Mouse (Mus musculus): ENCODE data around the gene Rnd2. TPM values are rescaled to one million over a fixed set of nuclear protein-coding genes. Genes with fewer than 3 reads are reported as not detected.

Rnd2 gene
- polyA plus RNA-seq, 1 experiment: 19.2 TPM

DNA sequence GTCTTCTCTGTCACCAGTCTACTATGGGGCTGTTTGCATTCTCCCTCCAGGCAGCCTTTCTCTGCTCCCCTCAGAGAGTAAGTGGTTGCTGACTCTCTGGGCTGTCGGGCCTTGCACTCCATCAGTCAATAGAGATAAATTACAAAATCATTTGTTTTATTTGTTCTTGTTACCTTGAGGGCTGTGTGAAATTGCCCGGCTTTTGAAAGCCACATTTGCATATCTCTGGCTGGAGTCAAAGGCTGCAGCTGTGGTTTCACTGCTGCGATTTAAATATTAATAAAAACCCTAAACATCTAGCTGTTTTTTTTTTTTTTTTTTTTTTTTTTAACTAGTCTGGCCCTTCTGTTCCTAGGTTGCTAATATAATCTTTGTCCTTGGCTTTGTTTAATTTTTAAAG lies 19.0 kb downstream of the Rnd2 start:
- Histone ChIP-seq H3K36me3 (ENCODE audit: control insufficient read depth, insufficient read depth) (peaks cover 25% of the 10 kb centered on the region), H3K27me3 (ENCODE audit: control insufficient read depth, insufficient read depth, insufficient read length) (no peaks in the 10 kb centered on the region), H3K79me3 (ENCODE audit: low read depth) (no peaks in the 10 kb centered on the region), H3ac (ENCODE audit: control insufficient read depth, insufficient read length, low read depth) (no peak overlapping the region), H3K4me3 (ENCODE audit: insufficient read depth, poor library complexity, severe bottlenecking) (no peak overlapping the region), H3K79me2 (ENCODE audit: control insufficient read depth, insufficient read depth) (no peaks in the 10 kb centered on the region)
- TF ChIP-seq MYOG (IDR thresholded peaks at IDR 0.05; ENCODE audit: control insufficient read depth, extremely low read depth, insufficient read length) (no peak), MYOD1 (IDR thresholded peaks at IDR 0.05; ENCODE audit: control insufficient read depth, insufficient read length, low read depth) (no peak), USF1 (IDR thresholded peaks at IDR 0.05; ENCODE audit: low read depth) (no peak), MAX (IDR thresholded peaks at IDR 0.05) (no peak), FOSL1 (IDR thresholded peaks at IDR 0.05; ENCODE audit: insufficient read depth, low read length, poor library complexity, severe bottlenecking) (no peak), CEBPB (IDR thresholded peaks at IDR 0.05; ENCODE audit: low read depth) (no peak), CTCF (IDR thresholded peaks at IDR 0.05; ENCODE audit: control insufficient read depth, insufficient read depth, insufficient read length) (no peak)

GRCm38 (mm10) chr11:101484245-101484644 lies 19.4 kb downstream of the Rnd2 start:
- no peak for TF ChIP-seq MYOG (IDR thresholded peaks at IDR 0.05; ENCODE audit: control insufficient read depth, extremely low read depth, insufficient read length)
- TF ChIP-seq CTCF (IDR thresholded peaks at IDR 0.05; ENCODE audit: control insufficient read depth, insufficient read depth, insufficient read length): no peak
- TF ChIP-seq USF1 (IDR thresholded peaks at IDR 0.05; ENCODE audit: low read depth): no peak
- no peak for TF ChIP-seq MAX (IDR thresholded peaks at IDR 0.05)
- TF ChIP-seq MYOD1 (IDR thresholded peaks at IDR 0.05; ENCODE audit: control insufficient read depth, insufficient read length, low read depth): no peak
- TF ChIP-seq CEBPB (IDR thresholded peaks at IDR 0.05; ENCODE audit: low read depth): no peak
- TF ChIP-seq FOSL1 (IDR thresholded peaks at IDR 0.05; ENCODE audit: insufficient read depth, low read length, poor library complexity, severe bottlenecking): no peak
- Histone ChIP-seq H3ac (ENCODE audit: control insufficient read depth, insufficient read length, low read depth) (no peak overlapping the region), H3K36me3 (ENCODE audit: control insufficient read depth, insufficient read depth) (peaks cover 29% of the 10 kb centered on the region), H3K4me3 (ENCODE audit: insufficient read depth, poor library complexity, severe bottlenecking) (no peak overlapping the region), H3K27me3 (ENCODE audit: control insufficient read depth, insufficient read depth, insufficient read length) (no peaks in the 10 kb centered on the region), H3K79me3 (ENCODE audit: low read depth) (no peaks in the 10 kb centered on the region), H3K79me2 (ENCODE audit: control insufficient read depth, insufficient read depth) (no peaks in the 10 kb centered on the region)

DNA sequence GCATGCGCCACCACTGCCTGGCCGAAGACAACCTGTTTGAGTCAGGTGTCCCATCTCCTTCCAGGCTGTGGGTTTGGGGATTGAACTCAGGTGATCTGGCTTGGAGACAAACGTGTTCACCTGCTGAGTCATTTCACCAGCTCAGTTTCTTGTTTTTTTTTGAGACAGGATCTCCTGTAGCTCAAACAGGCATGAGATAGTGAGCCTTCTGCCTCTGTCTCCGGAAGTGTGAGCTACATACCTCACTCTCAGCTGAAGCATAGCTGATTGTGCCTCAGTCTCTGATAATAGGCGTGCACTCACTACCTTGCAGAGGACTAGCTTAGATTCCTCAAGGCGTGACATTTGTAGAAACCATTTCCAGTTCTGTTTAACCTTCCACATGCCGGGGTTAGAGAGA lies 20.0 kb downstream of the Rnd2 start:
- Histone ChIP-seq H3K79me2 (ENCODE audit: control insufficient read depth, insufficient read depth) (no peaks in the 10 kb centered on the region), H3K4me3 (ENCODE audit: insufficient read depth, poor library complexity, severe bottlenecking) (no peak overlapping the region), H3K27me3 (ENCODE audit: control insufficient read depth, insufficient read depth, insufficient read length) (no peaks in the 10 kb centered on the region), H3ac (ENCODE audit: control insufficient read depth, insufficient read length, low read depth) (no peak overlapping the region), H3K79me3 (ENCODE audit: low read depth) (no peaks in the 10 kb centered on the region), H3K36me3 (ENCODE audit: control insufficient read depth, insufficient read depth) (peaks cover 35% of the 10 kb centered on the region)
- TF ChIP-seq CTCF (IDR thresholded peaks at IDR 0.05; ENCODE audit: control insufficient read depth, insufficient read depth, insufficient read length): no peak
- no peak for TF ChIP-seq CEBPB (IDR thresholded peaks at IDR 0.05; ENCODE audit: low read depth)
- no peak for TF ChIP-seq MYOG (IDR thresholded peaks at IDR 0.05; ENCODE audit: control insufficient read depth, extremely low read depth, insufficient read length)
- TF ChIP-seq MAX (IDR thresholded peaks at IDR 0.05): no peak
- TF ChIP-seq FOSL1 (IDR thresholded peaks at IDR 0.05; ENCODE audit: insufficient read depth, low read length, poor library complexity, severe bottlenecking): no peak
- no peak for TF ChIP-seq MYOD1 (IDR thresholded peaks at IDR 0.05; ENCODE audit: control insufficient read depth, insufficient read length, low read depth)

- H3K79me2 ChIP-seq (ENCODE audit: control insufficient read depth, insufficient read depth): no peaks in the 10 kb centered on the region
- no peak for TF ChIP-seq MYOD1 (IDR thresholded peaks at IDR 0.05; ENCODE audit: control insufficient read depth, insufficient read length, low read depth)
- no peaks in the 10 kb centered on the region for H3K79me3 ChIP-seq (ENCODE audit: low read depth)
- no peaks in the 10 kb centered on the region for H3K27me3 ChIP-seq (ENCODE audit: control insufficient read depth, insufficient read depth, insufficient read length)
- no peak overlapping the region for H3ac ChIP-seq (ENCODE audit: control insufficient read depth, insufficient read length, low read depth)
- no peak overlapping the region for H3K4me3 ChIP-seq (ENCODE audit: insufficient read depth, poor library complexity, severe bottlenecking)
- H3K36me3 ChIP-seq (ENCODE audit: control insufficient read depth, insufficient read depth): peaks cover 42% of the 10 kb centered on the region
These were observed 20.8 kb downstream of the Rnd2 start for GRCm38 (mm10) chr11:101485509-101486028.

GRCm38 (mm10) chr11:101486126-101486525 lies 21.3 kb downstream of the Rnd2 start:
- Histone ChIP-seq H3K27me3 (ENCODE audit: control insufficient read depth, insufficient read depth, insufficient read length) (no peaks in the 10 kb centered on the region), H3K79me3 (ENCODE audit: low read depth) (no peaks in the 10 kb centered on the region), H3K36me3 (ENCODE audit: control insufficient read depth, insufficient read depth) (peaks cover 42% of the 10 kb centered on the region), H3ac (ENCODE audit: control insufficient read depth, insufficient read length, low read depth) (no peak overlapping the region), H3K79me2 (ENCODE audit: control insufficient read depth, insufficient read depth) (no peaks in the 10 kb centered on the region), H3K4me3 (ENCODE audit: insufficient read depth, poor library complexity, severe bottlenecking) (no peak overlapping the region)
- TF ChIP-seq MYOG (IDR thresholded peaks at IDR 0.05; ENCODE audit: control insufficient read depth, extremely low read depth, insufficient read length): no peak
- no peak for TF ChIP-seq CEBPB (IDR thresholded peaks at IDR 0.05; ENCODE audit: low read depth)
- TF ChIP-seq USF1 (IDR thresholded peaks at IDR 0.05; ENCODE audit: low read depth): no peak

DNA sequence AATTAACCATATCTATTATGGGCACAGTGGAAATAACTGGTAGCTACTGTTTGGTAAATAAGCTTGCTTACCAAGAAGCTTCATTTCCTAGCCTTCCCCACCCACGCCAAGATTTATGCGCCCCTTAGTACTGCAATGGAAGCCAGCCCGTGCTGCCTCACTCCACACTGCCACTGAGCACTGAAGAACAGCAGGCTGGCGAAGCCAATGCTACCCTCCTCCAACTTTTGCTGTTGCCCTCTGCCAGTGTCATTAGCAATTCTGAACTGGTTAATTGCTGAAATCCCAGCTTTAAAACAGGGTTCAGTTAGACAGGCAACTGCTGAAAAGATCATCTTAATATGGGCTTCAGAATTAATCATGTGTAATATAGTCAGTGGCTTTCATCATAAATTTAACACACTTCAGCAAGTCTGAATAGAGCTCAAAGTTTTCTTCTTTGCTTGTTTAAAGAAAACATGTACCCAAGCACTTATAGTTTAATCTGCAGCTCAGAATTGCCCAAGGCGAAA lies 41.5 kb downstream of the Rnd2 start:
- Histone ChIP-seq H3ac (ENCODE audit: control insufficient read depth, insufficient read length, low read depth) (no peak overlapping the region), H3K79me3 (ENCODE audit: low read depth) (no peaks in the 10 kb centered on the region), H3K27me3 (ENCODE audit: control insufficient read depth, insufficient read depth, insufficient read length) (no peaks in the 10 kb centered on the region), H3K4me3 (ENCODE audit: insufficient read depth, poor library complexity, severe bottlenecking) (no peak overlapping the region), H3K79me2 (ENCODE audit: control insufficient read depth, insufficient read depth) (no peaks in the 10 kb centered on the region), H3K36me3 (ENCODE audit: control insufficient read depth, insufficient read depth) (peaks cover 82% of the 10 kb centered on the region)
- no peak for TF ChIP-seq CTCF (IDR thresholded peaks at IDR 0.05; ENCODE audit: control insufficient read depth, insufficient read depth, insufficient read length)
- no peak for TF ChIP-seq FOSL1 (IDR thresholded peaks at IDR 0.05; ENCODE audit: insufficient read depth, low read length, poor library complexity, severe bottlenecking)
- no peak for TF ChIP-seq CEBPB (IDR thresholded peaks at IDR 0.05; ENCODE audit: low read depth)
- TF ChIP-seq USF1 (IDR thresholded peaks at IDR 0.05; ENCODE audit: low read depth): no peak
- TF ChIP-seq MYOG (IDR thresholded peaks at IDR 0.05; ENCODE audit: control insufficient read depth, extremely low read depth, insufficient read length): no peak
- no peak for TF ChIP-seq MAX (IDR thresholded peaks at IDR 0.05)
- TF ChIP-seq MYOD1 (IDR thresholded peaks at IDR 0.05; ENCODE audit: control insufficient read depth, insufficient read length, low read depth): no peak
